Mouse (Mus musculus): ENCODE data around the gene Rnf220. TPM values are rescaled to one million over a fixed set of nuclear protein-coding genes. Genes with fewer than 3 reads are reported as not detected.
A peak's percentile ranks its signal among the peaks of the same experiment; 100 is the strongest.

Rnf220 gene
- total RNA-seq, 2 experiments from 2014 or later, result 45.8 to 46.7 TPM

GRCm38 (mm10) chr4:117296849-117297593 lies 199.8 kb downstream of the Rnf220 start:
- no peak for DNase-seq

DNA sequence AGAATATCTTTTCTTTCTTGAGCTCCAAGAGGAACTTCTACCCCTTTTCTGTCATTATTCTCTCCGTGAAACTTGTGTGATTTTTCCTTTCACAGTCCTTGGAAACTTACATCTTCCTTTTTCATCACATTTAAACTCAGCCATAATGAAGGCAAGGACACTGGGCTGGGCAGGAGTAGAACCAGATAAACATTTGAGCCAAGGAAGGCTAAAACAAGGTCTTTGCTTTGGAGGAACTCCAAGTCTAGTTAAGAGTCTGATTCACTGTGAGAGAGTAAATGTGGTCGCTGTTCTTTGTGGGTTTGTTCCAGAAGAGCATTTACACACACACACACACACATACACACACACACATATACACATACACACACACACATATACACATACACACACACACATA lies 205.2 kb downstream of the Rnf220 start:
- DNase-seq, result no peak

DNA sequence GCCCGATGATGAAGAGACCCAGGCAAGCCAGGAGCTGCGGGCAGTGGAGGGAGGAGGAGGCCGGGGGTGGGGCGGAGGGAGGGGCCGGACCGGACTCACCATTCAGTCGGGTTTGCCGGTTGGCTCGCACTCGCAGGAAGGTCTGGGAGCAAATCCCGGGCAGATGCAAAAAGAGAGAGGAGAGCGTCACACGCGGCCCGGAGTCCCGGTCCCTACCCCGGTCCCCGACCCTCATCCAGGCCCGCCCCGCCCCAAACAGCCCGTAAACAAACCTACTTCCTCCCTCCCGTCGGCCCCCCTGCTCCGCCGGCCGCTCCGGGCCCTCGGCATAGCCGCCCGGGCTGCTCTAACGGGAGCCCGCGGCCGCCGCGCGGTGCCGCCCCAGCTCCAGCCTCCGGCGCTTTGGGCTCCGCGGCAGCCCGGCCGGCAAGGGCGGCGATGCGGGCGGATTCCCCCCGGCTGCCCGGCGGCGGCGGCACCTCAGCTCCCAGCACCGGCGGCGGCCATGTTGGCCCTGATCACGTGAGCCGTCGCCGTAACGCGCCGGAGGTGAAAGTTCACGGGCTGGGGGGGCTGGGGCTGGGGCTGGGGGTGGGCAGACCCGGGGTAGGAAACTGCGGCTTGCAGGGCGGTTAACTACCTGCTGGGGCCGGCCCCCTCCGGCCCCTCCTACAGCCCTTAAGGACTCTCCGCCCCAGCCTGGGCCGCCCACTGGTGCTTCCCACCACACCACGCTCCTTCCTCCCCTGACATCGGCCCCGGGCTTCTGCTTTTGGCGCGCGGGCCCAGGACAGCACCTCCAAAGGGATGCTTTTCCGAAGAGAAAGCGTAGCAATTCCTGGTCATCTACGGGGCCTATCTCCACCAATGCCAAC lies 207.7 kb downstream of the Rnf220 start:
- peak; percentile 79 for DNase-seq

DNA sequence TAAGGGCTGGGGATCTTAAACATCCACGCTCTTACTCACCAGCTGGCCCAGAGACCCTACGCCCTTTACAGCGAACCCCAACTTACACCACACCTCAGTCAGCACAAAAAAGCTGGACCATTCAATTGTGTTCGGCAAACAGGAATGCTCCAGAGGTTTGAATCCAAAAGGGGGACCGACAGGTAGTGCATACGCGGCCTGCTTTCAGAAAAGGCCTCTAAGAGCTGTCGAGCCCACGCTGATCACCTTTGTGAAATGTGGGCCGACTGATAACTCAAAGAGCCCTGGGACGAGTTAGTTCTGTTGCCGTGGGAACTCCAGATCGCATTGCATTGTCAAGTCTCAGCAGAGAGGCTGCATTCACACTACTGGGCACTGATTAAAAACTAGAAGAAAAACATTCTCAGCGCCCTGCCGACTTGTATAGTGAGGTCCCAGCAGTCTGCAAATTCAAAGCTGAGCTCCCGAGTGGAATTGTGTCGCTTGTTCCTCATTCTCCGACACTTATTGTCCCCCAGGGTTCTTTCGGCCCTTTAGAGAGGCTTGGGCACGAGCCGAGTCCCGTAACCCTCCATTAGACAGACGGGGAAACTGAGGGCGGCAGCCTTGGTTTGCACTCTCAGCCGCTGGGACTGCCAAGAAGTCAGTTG lies 208.4 kb downstream of the Rnf220 start:
- DNase-seq, result no peak

GRCm38 (mm10) chr4:117284363-117284762 lies 212.5 kb downstream of the Rnf220 start:
- no peak for DNase-seq

- no peak for DNase-seq
Observed at GRCm38 (mm10) chr4:117283271-117284191, 213.3 kb downstream of the Rnf220 start.

DNA sequence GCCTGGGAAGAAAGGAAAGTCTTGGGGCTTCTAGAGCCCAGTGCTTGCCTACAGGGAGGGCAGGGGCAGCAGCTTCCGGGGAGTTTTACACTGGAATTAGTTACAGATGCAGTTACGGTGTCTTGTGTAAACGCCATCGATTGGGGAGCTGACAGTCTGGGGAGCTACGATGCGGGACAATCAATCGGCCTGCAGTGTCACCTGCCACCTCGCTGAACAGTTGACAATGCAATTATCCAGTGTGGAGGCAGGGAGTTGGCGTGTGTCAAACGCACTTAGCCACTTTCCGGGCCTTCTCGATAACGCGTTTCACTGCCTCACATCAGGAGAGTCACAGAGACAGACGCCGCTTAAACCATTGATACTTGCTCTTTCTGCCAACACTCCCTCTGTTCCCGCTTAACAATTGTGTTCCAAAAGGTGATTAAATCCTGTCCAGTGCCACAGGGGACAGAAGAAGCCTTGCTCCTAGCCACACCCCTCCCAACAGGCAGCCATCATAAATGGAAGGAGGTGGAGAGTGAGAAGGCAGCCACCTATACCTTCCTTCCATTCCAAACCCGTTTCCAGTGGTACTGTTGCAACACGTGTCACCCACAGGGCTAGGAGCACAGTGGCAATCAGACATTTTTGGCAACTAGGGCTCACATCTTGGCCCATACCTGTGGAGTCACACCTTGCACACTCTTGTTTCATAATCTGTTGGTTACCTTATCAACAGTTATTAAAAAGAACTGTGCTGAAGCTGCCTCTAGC lies 215.6 kb downstream of the Rnf220 start:
- DNase-seq, result no peak

GRCm38 (mm10) chr4:117280397-117280930 lies 216.4 kb downstream of the Rnf220 start:
- no peak for DNase-seq

DNA sequence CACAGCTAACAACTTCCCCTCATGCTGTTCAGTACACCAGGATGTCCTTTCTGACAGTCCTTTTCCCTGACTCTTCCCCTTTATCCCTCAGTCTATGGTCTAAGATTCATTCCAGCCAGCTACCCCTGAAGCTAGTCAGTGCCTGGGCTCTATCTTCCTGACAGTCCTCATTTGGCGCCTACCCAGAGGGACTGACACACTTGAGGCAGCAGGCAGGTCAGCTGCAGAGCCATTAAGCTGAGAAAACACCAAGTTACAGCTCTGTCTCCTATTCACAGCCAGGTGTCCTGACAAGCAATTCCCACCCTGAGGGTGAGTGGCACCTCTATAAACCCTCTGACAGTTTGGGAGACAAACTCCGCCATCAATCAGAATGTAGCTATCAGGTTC lies 217.6 kb downstream of the Rnf220 start:
- no peak for DNase-seq

DNA sequence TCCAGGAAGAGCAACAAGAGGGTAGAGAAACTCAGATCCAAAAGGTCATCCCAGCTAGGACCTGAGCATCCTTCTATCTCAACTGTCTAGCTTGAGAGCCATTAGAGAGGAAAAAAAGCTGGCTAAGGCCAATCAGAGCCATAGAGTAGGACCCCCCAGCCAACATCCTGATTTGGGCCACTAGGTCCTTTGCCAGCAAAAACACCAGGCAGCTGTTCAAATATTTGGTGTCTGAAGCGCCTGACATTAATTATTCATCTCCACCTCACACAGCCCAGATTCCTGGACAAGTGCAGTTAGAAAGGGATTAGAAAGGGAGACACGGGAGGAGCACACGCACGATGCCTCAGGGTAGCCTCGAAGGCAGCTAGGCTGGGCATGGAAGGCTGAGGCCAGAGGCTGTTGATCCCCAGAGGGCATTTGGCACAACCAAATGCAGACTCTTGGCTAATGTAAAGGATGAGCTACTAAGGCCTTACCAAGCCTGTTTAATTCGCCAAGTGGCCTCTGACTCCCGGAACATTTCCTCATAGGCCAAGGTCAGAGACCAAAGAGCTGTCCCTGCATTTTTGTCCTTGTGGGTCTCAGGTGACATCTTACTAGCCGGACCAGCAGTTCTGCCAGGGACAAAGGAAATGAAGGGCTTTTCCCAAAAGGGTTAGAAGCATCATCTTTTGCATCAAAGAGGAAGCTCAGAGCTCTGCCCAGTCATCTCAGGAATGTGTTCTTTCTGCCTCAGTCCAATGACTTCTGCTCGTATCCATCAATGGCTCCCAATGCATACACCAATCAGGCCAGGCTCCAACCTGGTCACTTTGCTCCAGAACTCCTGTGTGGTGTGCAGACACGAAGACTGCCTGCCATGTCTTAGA lies 218.2 kb downstream of the Rnf220 start:
- no peak for DNase-seq

- no peak for DNase-seq
Observed at GRCm38 (mm10) chr4:117277687-117278086, 219.2 kb downstream of the Rnf220 start.

GRCm38 (mm10) chr4:117277021-117277420 lies 219.8 kb downstream of the Rnf220 start:
- no peak for DNase-seq

GRCm38 (mm10) chr4:117276281-117276711 lies 220.6 kb downstream of the Rnf220 start:
- DNase-seq, result no peak

- DNase-seq, result peak; percentile 44
Observed at GRCm38 (mm10) chr4:117274720-117275119, 222.1 kb downstream of the Rnf220 start.

- DNase-seq, result no peak
Observed at GRCm38 (mm10) chr4:117272459-117272858, 224.4 kb downstream of the Rnf220 start.

GRCm38 (mm10) chr4:117270278-117270677 lies 226.6 kb downstream of the Rnf220 start:
- peak; percentile 84 for DNase-seq

GRCm38 (mm10) chr4:117267831-117268437 lies 228.9 kb downstream of the Rnf220 start:
- no peak for DNase-seq

GRCm38 (mm10) chr4:117267284-117267683 lies 229.6 kb downstream of the Rnf220 start:
- peak; percentile 87 for DNase-seq

DNA sequence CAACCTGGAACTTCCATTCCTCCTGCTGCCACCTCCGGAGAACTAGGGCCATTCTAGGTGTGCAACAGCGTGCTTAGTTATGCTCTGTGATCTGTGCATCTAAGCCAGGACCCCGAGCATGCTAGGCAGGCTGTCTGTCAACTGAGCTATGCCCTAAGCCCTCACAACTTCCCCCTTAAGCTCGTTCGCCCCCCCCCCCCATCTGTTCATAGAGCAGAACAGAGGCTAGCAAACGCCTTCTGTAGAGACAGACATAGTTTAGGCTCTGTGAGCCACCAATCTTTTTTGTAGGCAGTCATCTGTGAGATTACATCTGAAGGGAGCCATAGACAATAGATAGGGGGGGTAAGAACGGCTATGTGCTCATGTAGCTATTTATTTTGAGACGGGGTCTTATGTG lies 233.9 kb downstream of the Rnf220 start:
- DNase-seq, result no peak
